Mouse (Mus musculus) embryonic stem cell, embryonic (primary cell): ENCODE measurements at regions not wholly inside any gene's neighbourhood (a gene's known extent, or its start where the extent isn't known, plus 50 kb on each side); places are given as distances from the start of the nearest gene placed in this dataset.

Experiments used
- CTCF ChIA-PET, 4 experiments: fragments of 300-600 bp in 2 of 4; fragments of 350-600 bp in 2 of 4; sonication (Branson Sonifier 250); formaldehyde crosslinking; loops; one replicate each; lab custom pipeline; 2022; ENCODE audit warnings: inconsistent platforms in 2 of 4; lab: Charles Lee
- POLR2A ChIA-PET, 4 experiments: fragments of 300-600 bp in 2 of 4; fragments of 350-600 bp in 2 of 4; sonication (Branson Sonifier 250); formaldehyde crosslinking; loops; one replicate each; lab custom pipeline; 2022; ENCODE audit warnings: antibody characterized with exemption in 4 of 4, inconsistent platforms in 1 of 4; lab: Charles Lee

- ChIA-PET POLR2A (no interaction called here), CTCF (no interaction called here)
These were observed 1046.7 kb upstream of the Apob start for GRCm38 (mm10) chr12:6930726-6931125.

GRCm38 (mm10) chr12:6956638-6957037, 1020.8 kb upstream of the Apob start:
- CTCF ChIA-PET = no interaction called here
- POLR2A ChIA-PET = no interaction called here

- CTCF ChIA-PET = interaction anchor here in 1 of 4 experiments (0.6 kb wide), 1 partner anchor 104 kb away, joined by 6 read pairs; no protein-coding TSS in a partner anchor
- POLR2A ChIA-PET = no interaction called here
These were observed 992.8 kb upstream of the Apob start for GRCm38 (mm10) chr12:6984664-6985063.

- ChIA-PET CTCF (no interaction called here), POLR2A (interaction anchor here in 1 of 4 experiments (0.6 kb wide), 1 partner anchor 8 kb away, joined by 4 read pairs; no protein-coding TSS in a partner anchor)
These were observed 949.0 kb upstream of the Apob start for GRCm38 (mm10) chr12:7028447-7028846.

GRCm38 (mm10) chr12:7029396-7030065, 947.9 kb upstream of the Apob start:
- POLR2A ChIA-PET = no interaction called here
- CTCF ChIA-PET = interaction anchor here in 1 of 4 experiments (0.6 kb wide), 1 partner anchor 30 kb away, joined by 4 read pairs; no protein-coding TSS in a partner anchor

- POLR2A ChIA-PET = no interaction called here
- CTCF ChIA-PET = interaction anchor here in 1 of 4 experiments (0.7 kb wide), 1 partner anchor 726 kb away, joined by 4 read pairs; no protein-coding TSS in a partner anchor
These were observed 926.7 kb upstream of the Apob start for GRCm38 (mm10) chr12:7050791-7051190.

- POLR2A ChIA-PET = no interaction called here
- CTCF ChIA-PET = no interaction called here
These were observed 922.9 kb upstream of the Apob start for GRCm38 (mm10) chr12:7054575-7054974.

GRCm38 (mm10) chr12:7094582-7094981, 882.9 kb upstream of the Apob start:
- ChIA-PET POLR2A (no interaction called here), CTCF (no interaction called here)

- POLR2A ChIA-PET = no interaction called here
- CTCF ChIA-PET = no interaction called here
These were observed 882.0 kb upstream of the Apob start for GRCm38 (mm10) chr12:7095440-7095839.

GRCm38 (mm10) chr12:7096221-7096620, 881.2 kb upstream of the Apob start:
- ChIA-PET POLR2A (no interaction called here), CTCF (no interaction called here)

GRCm38 (mm10) chr12:7139044-7139443, 838.4 kb upstream of the Apob start:
- ChIA-PET POLR2A (no interaction called here), CTCF (no interaction called here)
